Mouse (Mus musculus) layer of hippocampus, postnatal 10 days (tissue): Measurements from ENCODE around the gene Zdhhc17. TPM values are rescaled to one million over a fixed set of nuclear protein-coding genes. Genes with fewer than 3 reads are reported as not detected.
A peak's percentile ranks its signal among the peaks of the same experiment; 100 is the strongest.

Source experiments
- DNase-seq, 2 experiments: peaks; one replicate each; pipeline ENCODE4 v3.0.0; 2021; ENCODE audit warnings: low spot score in 2 of 2
- total RNA-seq, 2 experiments: library from RNA; stranded (reverse); gene quantifications; 2 replicates each; pipeline ENCODE4 v1.2.3; 2021

Zdhhc17 gene
- total RNA-seq, 2 experiments from 2014 or later = 75.4 to 82.2 TPM

- no peak for DNase-seq
Measured at GRCm38 (mm10) chr10:110958879-110959278, 51.1 kb downstream of the Zdhhc17 start.

DNA sequence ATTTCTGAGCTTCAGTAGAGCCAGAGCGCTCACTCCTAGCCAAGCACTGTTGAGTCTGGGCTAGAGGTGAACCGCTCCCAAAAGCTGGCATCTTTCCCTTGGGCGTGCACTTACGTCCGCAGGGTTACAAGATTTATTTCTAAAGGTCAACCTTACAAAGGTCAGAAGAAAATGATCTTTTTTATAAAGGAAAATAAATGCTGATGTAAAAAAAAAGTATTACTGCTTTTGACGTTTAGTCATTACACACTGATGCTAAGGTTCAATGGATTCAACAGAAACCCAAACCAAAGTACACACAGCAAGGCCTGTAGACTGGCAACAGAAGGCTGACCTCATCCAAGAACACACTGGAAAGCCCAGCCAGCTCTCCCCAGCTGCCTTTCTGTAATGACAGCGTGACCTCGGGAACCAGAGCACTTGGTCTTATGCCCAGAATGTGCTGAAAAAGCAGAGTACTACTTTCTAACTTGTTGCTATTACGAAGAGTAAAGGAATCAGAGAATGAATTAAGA is 56.9 kb downstream of the Zdhhc17 start:
- DNase-seq = no peak

DNA sequence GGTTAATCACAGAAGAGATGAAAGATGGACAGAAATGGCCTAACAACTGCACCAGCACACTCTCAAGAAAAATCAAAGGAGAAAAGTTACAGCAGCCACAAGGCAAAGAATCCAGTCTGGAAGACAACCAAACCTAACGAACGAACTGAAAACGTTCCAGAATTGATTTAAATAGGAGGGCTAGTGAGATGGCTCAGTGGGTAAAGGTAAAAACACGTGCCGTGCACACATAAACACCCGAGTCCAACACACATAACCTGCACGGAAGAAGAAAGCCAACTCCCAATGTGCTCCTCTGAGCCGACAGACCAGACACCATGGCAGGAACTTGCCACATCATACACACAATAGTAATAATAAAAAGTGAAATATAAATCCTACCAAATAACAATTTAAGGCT is 57.7 kb downstream of the Zdhhc17 start:
- DNase-seq = no peak

- no peak for DNase-seq
Measured at GRCm38 (mm10) chr10:110951748-110952147, 58.2 kb downstream of the Zdhhc17 start.

- no peak for DNase-seq
Measured at GRCm38 (mm10) chr10:110951112-110951511, 58.8 kb downstream of the Zdhhc17 start.

- DNase-seq = no peak
Measured at GRCm38 (mm10) chr10:110947574-110947973, 62.4 kb downstream of the Zdhhc17 start.

GRCm38 (mm10) chr10:110945966-110946365 is 64.0 kb downstream of the Zdhhc17 start:
- no peak for DNase-seq

GRCm38 (mm10) chr10:110944175-110944574 is 65.8 kb downstream of the Zdhhc17 start:
- no peak for DNase-seq

DNA sequence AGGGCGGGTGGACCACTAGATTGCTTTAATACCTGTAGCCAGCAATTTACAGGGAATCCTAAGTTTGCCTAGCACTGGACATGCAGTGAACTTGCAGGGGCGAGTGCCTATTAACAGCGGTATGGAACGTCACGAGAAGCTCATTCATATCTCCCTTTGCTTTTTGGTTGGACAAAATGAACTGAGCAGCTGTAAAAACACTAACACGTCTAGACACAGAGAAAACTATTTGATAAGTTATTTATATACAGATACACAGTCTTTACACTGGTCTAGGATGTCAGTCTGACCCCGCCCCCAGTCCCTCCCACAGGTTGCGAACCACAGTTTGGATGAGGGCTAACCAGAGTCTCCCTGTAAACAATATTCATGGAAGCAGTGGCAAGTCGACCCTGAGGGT is 67.1 kb downstream of the Zdhhc17 start:
- DNase-seq = no peak

DNA sequence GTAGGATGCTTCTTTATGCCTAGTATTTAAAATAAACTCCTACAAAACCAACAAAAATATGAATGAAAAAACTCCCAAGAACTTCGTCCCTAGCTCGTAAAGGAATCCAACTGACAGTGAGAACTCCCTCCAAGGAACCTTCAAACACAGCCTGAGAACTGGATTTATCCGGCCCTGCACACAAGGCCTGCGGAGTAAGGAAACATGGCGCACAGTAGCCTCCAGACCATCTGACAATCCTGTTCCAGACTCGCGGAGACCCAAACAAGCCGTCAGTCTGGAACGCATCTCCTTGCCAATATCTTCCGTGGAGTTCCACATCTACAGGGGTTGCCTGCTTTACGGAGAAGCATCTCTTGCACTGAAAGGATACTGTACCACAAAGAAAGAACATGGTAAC is 68.0 kb downstream of the Zdhhc17 start:
- DNase-seq = no peak

DNA sequence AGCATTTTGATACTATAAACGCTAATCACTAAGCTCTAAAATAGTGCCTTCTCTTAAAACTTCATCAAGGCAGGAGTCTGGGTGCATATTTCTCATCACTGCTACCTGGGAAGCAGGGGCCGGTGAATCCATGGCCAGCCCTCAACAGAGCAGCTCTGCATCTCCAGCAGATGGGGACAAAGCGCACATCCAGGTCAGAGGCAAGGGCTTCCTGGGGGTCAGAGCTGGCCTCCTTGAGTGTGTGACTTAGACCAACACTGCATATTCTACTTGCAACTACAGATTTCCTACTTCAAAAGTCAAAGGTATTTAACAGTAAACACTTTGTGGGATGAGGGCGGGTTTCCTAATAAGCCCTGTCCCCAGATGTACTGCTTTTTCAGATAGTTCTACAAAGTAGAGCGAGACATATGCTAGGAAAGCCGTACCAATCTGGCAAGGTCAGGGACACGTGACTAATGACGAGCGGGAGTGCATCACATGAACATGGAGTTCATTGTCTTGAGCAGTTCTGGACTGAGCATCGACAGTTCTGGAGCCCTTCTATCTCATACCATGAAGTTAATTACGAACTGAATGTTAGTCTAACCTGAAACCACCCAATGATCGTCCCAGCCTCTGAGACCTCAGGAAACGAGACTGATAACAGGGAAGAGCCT is 69.1 kb downstream of the Zdhhc17 start:
- DNase-seq = no peak

DNA sequence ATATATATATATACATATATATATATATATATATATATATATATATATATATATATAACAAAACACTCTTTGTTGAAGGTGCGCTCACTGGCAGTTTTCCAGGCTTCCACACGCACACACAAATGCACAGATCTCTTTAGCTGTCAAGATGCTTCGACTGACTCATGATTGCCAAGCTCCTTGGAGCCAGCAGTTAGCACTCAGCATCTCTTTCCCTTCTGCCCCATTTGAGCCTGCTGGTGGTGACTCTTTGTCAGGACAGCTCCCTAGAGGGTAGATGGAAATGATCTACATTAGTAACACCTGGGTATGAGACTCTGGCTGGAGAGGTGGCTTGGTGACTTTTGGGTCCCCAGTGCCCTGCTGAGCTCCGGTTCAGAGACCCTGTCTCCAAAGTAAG is 70.2 kb downstream of the Zdhhc17 start:
- DNase-seq = no peak

DNA sequence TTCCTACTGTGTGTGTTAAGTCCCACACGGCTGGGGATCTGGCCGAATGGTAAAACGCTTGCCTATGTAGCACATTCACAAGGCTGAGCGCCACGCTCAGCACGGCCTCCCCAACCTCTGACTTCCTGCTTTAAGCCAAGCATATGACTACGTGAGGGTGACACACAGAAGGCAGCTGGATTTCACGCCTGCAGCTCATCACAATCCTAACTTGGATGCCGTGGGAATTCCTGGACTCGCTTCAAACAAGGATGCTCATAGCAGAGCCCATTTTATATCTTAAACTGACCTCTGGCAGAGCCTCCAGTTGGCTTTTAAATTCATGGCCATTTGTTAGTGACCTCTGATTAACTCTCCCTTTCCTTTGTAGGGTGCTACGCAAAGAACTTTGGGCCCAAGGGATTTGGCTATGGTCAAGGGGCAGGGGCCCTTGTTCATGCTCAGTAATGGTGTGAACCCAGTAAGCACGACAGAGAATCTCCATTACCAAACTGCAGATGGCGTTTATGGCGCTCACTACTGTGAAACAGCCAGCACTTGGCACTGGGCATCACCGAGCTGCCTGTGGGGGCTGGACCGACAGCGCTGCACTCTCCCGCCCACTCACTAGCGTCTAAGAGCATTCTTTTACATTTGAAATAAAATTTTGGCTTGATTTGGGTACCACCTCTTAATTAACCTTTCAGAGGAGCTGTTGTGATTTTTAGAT is 70.9 kb downstream of the Zdhhc17 start:
- peak; percentile 66 to 69 for DNase-seq

DNA sequence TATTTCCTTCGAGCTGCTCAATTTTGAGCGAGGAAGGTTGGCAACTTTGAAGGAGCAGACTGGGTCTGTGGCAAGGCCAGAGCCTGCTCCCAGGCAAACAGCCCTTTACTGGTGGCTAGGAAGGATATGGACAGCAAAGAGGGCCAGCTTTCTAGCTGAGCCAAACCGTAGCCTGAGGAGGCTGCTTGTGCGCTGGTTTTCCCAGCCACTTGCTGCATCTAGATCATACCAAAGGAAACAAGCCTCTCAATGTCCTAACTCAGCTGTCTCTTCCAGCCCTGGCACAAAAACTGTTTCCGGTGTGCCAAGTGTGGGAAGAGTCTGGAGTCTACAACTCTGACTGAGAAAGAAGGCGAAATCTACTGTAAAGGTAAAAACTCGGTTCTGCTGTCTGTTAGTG is 71.6 kb downstream of the Zdhhc17 start:
- DNase-seq = peak; percentile 33 to 54

- no peak for DNase-seq
Measured at GRCm38 (mm10) chr10:110935669-110936068, 74.3 kb downstream of the Zdhhc17 start.

DNA sequence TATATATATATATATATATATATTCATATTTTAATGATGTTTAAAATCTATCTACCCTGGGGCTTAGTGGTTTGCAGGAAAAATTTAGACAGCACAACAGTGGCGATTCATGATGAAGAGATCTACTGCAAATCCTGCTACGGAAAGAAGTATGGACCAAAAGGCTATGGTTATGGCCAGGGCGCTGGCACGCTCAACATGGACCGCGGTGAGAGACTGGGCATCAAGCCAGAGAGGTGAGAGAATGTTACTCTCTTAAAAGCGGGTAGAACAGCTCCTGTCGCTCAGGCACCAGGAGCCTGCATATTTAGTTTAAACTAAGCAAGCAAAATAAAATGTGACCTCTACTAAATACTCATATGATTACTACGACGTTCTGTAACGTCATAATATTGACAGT is 74.9 kb downstream of the Zdhhc17 start:
- DNase-seq = no peak

- DNase-seq = no peak
Measured at GRCm38 (mm10) chr10:110933584-110933983, 76.4 kb downstream of the Zdhhc17 start.

GRCm38 (mm10) chr10:110931913-110932560 is 77.9 kb downstream of the Zdhhc17 start:
- no peak for DNase-seq

DNA sequence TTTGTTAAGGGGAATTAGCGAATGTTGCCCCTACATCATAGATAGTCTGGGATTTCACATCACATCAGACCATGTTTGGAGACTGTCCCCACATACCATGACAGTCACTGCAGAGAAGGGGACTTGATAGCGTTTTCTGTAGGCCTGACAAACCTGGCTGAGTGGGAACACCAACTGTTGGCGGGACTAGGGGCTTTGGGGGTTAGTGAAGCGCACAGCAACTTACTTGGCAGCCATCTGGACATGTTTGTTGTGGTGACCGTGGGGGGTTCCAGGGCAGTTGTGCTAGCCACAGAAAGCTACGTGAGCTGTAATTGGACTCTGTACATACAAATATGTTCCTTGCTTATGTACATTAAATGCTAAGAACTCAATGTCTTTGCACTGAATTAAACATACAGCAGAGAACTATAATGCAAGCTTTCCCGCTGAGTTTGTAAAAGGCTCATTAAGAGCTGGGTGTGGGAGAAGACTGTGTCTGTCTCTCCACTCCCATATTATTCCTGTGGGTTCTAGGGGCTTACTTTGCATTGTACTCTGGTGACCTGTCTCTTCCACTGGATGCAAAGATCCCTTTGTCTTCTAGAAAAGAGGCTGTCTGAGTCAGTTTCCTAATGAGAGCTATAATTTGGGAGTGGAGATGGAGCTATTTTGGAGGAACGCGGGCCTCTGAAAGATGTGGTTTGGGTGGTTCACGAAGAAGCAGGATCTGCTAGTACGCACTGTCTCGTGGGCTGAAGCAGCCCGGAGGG is 78.6 kb downstream of the Zdhhc17 start:
- DNase-seq = no peak

GRCm38 (mm10) chr10:110929756-110930155 is 80.2 kb downstream of the Zdhhc17 start:
- DNase-seq = no peak

DNA sequence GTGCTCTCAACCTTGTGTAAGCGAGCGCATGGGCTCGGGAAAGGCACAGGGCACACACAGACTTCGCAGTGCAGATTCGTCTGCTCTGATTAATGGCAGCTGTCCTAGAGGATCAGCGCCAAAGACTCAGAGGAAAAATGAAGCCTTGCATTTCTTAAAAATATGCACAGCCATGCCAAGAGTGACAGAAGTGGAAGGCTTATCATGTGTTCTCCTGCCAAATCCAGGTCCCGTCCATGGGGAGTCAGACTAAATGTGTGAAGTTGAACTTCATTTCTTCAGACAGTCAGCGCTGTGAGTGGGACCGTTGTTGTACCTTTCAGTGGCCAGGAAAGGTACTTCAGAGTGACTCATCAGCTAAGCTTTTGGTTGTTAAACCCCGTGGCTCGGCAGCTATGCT is 82.4 kb downstream of the Zdhhc17 start:
- no peak for DNase-seq

DNA sequence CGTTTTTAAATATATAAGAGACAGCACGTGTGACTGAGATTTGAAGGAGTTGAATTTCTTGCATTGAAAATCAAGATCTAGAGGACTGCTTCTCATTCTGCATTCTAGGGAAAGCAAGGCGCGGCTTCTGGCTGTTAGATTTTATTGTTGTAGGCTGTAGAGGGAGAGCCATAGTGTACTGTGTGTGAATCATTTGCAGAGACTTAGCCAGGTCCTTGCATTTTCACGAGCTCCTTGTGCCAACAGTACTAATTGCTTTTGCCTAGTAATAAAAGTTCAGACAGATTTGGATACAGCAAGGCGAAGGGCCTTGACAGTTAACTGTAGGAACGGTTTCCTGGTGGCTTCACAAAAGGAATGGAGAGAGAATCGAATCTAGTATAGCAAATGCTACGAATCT is 87.3 kb downstream of the Zdhhc17 start:
- DNase-seq = no peak
